Mouse (Mus musculus): ENCODE measurements around the gene Tom1l2.

The Tom1l2 gene

GRCm38 (mm10) chr11:60206207-60206606, 146.5 kb downstream of the Tom1l2 start:
- no peak for DNase-seq (ENCODE audit: low read depth, low spot score)

- DNase-seq (ENCODE audit: low read depth, low spot score): no peak
These were observed 147.7 kb downstream of the Tom1l2 start for GRCm38 (mm10) chr11:60205026-60205425.

- no peak for DNase-seq (ENCODE audit: low read depth, low spot score)
These were observed 149.7 kb downstream of the Tom1l2 start for GRCm38 (mm10) chr11:60202710-60203638.

DNA sequence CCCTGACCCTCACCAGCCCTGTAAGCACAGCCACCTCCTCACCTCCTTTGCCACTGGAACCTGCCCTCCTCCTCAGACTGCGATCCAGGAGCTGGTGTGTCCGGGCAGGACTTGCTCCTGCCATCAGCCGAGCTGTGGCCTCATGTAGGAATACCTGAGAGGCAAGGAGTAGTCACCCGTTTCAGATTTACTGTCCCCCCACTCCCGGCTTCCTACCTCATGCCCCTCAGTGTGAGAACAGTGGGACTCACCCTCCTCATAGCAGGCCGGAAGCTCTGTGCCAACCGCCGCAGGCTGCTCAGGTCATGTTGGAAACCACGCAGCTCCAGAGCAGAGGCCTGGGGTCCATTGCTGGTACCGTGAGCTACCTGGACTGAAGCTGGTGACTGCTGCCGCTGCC, 152.3 kb downstream of the Tom1l2 start:
- no peak for DNase-seq (ENCODE audit: low read depth, low spot score)

DNA sequence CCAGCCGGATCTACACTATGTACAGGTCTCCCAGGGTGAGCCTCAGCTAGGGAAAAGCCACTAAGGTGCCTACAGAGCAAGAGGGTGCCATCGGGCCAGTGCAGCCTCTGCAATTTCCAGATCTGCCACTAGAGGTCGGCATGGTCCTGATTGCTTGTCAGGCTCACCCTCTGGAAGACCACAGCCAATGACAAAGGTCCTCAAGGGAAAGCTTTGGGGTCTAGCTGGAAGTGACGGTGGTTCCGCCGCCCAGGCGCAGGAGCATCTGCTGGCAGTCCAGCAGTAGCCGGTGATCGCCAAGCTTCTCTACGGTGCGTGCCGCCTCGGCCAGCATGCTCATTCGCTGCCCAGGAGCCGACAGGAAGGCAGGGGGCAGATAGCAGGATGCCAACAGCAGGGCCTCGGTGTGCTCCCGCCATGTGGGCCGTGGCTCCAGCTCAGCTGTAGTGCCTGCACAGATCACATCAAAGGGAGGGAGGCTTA, 153.0 kb downstream of the Tom1l2 start:
- peak; percentile 81 for DNase-seq (ENCODE audit: low read depth, low spot score)

DNA sequence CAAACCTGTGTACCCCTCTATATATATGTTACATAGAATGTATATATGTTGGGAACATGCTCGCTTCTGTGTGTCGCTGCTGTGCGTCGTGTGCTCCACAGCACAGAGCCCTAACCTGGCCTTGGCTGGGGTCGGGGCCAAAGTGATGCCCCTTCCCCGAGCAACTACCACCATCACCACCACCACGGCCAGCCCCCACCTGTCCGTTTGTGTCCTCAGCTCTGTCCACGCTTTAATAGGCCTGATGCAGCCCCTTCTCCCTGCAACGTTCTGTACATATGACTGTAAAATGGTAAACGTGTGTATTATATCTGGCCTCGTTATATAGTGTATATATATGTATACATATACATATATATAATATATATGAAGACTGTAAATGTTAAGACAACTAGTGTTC, 154.1 kb downstream of the Tom1l2 start:
- no peak for DNase-seq (ENCODE audit: low read depth, low spot score)

- DNase-seq (ENCODE audit: low read depth, low spot score): no peak
These were observed 154.6 kb downstream of the Tom1l2 start for GRCm38 (mm10) chr11:60197998-60198619.

DNA sequence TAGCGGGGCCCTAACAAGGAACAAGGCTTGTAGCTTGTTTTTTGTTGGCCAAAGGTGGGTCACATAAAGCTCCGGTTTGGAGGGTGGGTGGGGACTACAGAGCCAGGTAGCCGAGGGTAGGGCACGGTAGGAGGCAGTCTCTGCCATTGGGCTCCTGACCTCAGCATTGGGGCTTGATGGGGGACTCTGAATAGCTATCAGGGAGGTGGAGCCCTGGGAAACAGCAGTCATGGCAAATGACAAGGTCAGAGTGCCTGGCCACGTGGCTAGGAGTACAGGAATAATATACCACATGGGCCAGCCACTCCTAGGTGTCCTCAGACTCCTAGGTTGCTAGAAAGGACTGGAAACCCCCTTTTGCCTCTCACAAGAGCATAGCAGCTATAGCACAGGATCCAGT, 156.4 kb downstream of the Tom1l2 start:
- no peak for DNase-seq (ENCODE audit: low read depth, low spot score)

DNA sequence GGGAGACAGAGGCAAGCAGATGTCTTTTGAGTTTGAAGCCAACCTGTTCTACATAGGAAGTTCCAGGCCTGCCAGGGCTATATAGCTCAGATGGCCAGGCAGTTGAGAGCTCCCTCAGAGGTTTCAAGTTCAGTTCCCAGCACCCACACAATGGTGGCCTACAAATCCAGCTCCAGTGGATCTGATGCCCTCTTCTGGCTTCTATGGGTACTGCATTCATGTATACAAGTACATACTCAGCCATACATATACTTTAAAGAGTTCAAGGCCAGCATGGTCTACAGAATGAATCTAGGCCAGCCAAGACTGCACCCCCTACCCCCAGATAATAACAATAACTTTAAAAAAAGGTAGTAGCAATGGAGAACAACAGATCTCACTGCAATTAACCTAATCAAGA, 157.6 kb downstream of the Tom1l2 start:
- peak; percentile 66 for DNase-seq (ENCODE audit: low read depth, low spot score)

- DNase-seq (ENCODE audit: low read depth, low spot score): no peak
These were observed 159.1 kb downstream of the Tom1l2 start for GRCm38 (mm10) chr11:60193556-60193955.

GRCm38 (mm10) chr11:60192534-60192933, 160.2 kb downstream of the Tom1l2 start:
- DNase-seq (ENCODE audit: low read depth, low spot score): no peak

GRCm38 (mm10) chr11:60190055-60190641, 162.6 kb downstream of the Tom1l2 start:
- no peak for DNase-seq (ENCODE audit: low read depth, low spot score)

- DNase-seq (ENCODE audit: low read depth, low spot score): no peak
These were observed 163.1 kb downstream of the Tom1l2 start for GRCm38 (mm10) chr11:60189501-60190040.

DNA sequence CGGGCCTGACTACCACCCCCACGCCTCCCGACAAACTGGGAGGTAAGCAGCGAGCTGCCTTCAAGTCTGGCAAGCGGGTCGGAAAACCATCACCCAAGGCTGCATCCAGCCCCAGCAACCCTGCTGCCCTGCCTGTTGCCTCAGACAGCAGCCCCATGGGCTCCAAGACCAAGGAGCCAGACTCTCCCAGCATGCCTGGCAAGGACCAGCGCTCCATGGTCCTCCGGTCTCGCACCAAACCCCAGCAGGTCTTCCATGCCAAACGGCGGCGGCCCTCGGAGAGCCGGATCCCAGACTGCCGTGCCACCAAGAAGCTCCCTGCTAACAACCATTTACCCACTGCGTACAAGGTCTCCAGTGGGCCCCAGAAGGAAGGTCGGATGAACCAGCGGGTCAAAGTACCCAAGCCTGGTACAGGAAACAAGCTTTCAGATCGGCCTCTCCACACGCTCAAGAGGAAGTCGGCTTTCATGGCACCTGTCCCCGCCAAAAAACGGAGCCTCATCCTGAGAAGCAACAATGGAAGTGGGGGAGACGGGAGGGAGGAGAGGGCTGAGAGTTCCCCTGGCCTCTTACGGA, 164.3 kb downstream of the Tom1l2 start:
- no peak for DNase-seq (ENCODE audit: low read depth, low spot score)

DNA sequence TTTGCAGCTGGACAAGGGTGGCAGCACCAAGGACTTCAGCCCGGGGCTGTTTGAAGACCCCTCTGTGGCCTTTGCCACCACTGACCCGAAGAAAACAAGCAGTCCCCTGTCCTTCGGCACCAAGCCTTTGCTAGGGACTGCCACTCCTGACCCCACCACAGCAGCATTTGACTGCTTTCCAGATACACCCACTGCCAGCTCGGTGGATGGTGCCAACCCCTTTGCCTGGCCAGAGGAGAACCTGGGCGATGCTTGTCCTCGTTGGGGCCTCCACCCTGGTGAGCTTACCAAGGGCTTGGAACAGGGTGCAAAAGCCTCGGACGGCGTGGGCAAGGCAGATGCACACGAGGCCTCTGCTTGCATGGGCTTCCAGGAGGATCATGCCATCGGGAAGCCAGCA, 165.6 kb downstream of the Tom1l2 start:
- no peak for DNase-seq (ENCODE audit: low read depth, low spot score)

DNA sequence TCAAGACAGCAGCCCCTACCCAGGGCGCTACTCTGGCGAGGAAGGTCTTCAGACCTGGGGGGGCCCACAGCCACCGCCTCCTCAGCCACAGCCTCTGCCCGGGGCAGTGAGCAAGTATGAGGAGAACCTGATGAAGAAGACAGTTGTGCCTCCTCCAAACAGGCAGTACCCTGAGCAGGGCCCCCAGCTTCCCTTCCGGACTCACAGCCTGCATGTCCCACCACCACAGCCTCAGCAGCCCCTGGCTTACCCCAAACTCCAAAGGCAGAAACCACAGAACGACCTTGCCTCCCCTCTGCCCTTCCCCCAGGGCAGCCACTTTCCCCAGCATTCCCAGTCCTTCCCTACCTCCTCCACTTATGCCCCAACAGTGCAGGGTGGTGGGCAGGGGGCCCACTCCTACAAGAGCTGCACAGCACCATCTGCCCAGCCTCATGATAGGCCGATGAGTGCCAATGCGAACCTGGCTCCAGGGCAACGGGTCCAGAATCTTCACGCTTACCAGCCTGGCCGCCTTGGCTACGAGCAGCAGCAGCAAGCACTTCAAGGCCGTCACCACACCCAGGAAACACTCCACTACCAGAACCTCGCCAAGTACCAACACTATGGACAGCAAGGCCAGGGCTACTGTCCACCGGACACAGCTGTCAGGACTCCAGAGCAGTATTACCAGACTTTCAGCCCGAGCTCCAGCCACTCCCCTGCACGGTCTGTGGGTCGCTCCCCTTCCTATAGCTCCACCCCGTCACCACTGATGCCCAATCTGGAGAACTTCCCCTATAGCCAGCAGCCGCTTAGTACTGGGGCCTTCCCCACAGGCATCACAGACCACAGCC, 167.1 kb downstream of the Tom1l2 start:
- no peak for DNase-seq (ENCODE audit: low read depth, low spot score)

GRCm38 (mm10) chr11:60184346-60185325, 168.1 kb downstream of the Tom1l2 start:
- no peak for DNase-seq (ENCODE audit: low read depth, low spot score)

DNA sequence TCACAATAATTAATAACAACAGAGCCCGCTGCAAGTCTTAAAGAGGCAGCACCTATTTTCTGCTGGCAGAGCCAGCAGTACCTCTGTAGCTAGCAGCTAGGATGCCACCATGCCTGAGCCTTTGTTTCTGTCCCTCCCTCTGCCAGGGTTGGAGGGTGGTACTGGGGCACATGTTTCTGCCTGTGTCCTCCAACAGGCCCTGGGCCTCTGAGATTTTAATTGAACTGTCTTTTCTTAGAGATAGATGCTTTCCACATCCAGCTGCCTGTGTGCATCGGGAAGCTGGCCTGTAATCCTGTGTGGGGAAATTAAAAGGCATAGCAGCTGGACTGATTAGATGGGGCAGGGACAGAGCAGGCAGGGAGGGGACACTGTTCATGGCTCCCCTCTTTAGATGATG, 170.0 kb downstream of the Tom1l2 start:
- no peak for DNase-seq (ENCODE audit: low read depth, low spot score)

GRCm38 (mm10) chr11:60182116-60182670, 170.5 kb downstream of the Tom1l2 start:
- DNase-seq (ENCODE audit: low read depth, low spot score): no peak
